Mouse (Mus musculus) olfactory bulb, adult 2 months (tissue): ENCODE data around the gene Khdrbs2.

ENCODE experiments used
- CTCF ChIP-seq: fragments of 200-500 bp; IDR thresholded peaks from 2 replicates; pipeline ENCODE4 v1.5.1; 2012; ENCODE audit warnings: low read depth, mild to moderate bottlenecking, low read length, moderate library complexity; ENCODE audit not compliant: insufficient read depth
- POLR2A ChIP-seq: fragments of 200-500 bp; IDR thresholded peaks from 2 replicates; pipeline ENCODE4 v1.6.1; 2012; ENCODE audit warnings: mild to moderate bottlenecking, low read depth, low read length, moderate library complexity; ENCODE audit not compliant: insufficient read depth

GRCm38 (mm10) chr1:32701267-32701666 lies 528.8 kb downstream of the Khdrbs2 start:
- TF ChIP-seq POLR2A (no peak), CTCF (no peak)
